In genomic region chr1:168376330-168376729, GRCm38 (mm10) we compare ENCODE assay signal across 14 mouse cellular contexts. TPM values are rescaled to one million over a fixed set of nuclear protein-coding genes. Genes with fewer than 3 reads are reported as not detected.
DNase-seq lines count a peak whose midpoint lies in the region; ATAC-seq and TF ChIP-seq lines count a peak whose summit lies in the region.
"Had no signal": no experiment of that assay in that cellular context is flagged by ENCODE, and none has a peak within 500 bp of the region (broad histone marks: within the 10 kb centered on the region; RNA-seq: fewer than 3 reads in every experiment).

No protein-coding gene starts in this region.

- H3K27ac ChIP-seq in heart, embryonic 16.5 days (ENCODE audit: low read length) = peak overlapping the region; percentile 30; the same call in 1 of the 2 replicates
- H3K27ac ChIP-seq in small intestine, adult 2 months (ENCODE audit: insufficient read depth, low read depth, low read length) = no peak overlapping the region
- H3K27ac ChIP-seq: embryonic facial prominence, embryonic 10.5 days; hindbrain, embryonic 13.5 days; limb, embryonic 12.5 days had no signal

- no peak overlapping the region for H3K4me3 ChIP-seq in heart, embryonic 16.5 days (ENCODE audit: low read length)
- no peak overlapping the region for H3K4me3 ChIP-seq in lung, adult 2 months (replicated peaks; ENCODE audit: extremely low read depth, low read depth, low read length)
- no peak overlapping the region for H3K4me3 ChIP-seq in small intestine, adult 2 months (ENCODE audit: low read depth, low read length)
- H3K4me3 ChIP-seq: embryonic facial prominence, embryonic 10.5 days; forebrain, embryonic 13.5 days; hindbrain, embryonic 13.5 days; limb, embryonic 12.5 days had no signal

- DNase-seq in heart, postnatal 25 days (ENCODE audit: low spot score) = no peak
- DNase-seq in lung, adult 2 months = no peak
- no peak for DNase-seq in lung, postnatal 14 days
- DNase-seq in ZHBTc4 (ENCODE audit: low read depth, low spot score) = peak; percentile 48
- no peak for DNase-seq in ovary, postnatal 36 days (ENCODE audit: low spot score)
- DNase-seq: cerebellum, adult 8-10 months; thymus, adult 2 months had no signal

- no peak overlapping the region for H3K4me2 ChIP-seq in heart, embryonic 16.5 days (ENCODE audit: low read depth, low read length)
- H3K4me2 ChIP-seq: forebrain, embryonic 13.5 days; hindbrain, embryonic 13.5 days; limb, embryonic 12.5 days had no signal

- peaks cover 40% of the 10 kb centered on the region for H3K4me1 ChIP-seq in heart, embryonic 16.5 days (ENCODE audit: control insufficient read depth, insufficient read depth, low read length)
- peaks cover 6% of the 10 kb centered on the region for H3K4me1 ChIP-seq in lung, adult 2 months (ENCODE audit: control insufficient read depth, insufficient read depth, low read length)
- H3K4me1 ChIP-seq in small intestine, adult 2 months (ENCODE audit: control insufficient read depth, insufficient read depth, insufficient read length, low read length) = peaks cover 17% of the 10 kb centered on the region

- intact Hi-C loops in heart, postnatal 25 days (cut with DNase I) = loop anchor here (5.0 kb wide), 3 partner anchors 89 to 284 kb away; no protein-coding TSS in a partner anchor

- ATAC-seq in heart, embryonic 16.5 days (replicated peaks; ENCODE audit: extremely low read depth, insufficient read depth, low FRiP score) = no peak
- ATAC-seq: forebrain, embryonic 13.5 days had no signal

- no peak overlapping the region for H3K9ac ChIP-seq in heart, embryonic 16.5 days (ENCODE audit: low read length)
- H3K9ac ChIP-seq: forebrain, embryonic 13.5 days; hindbrain, embryonic 13.5 days; limb, embryonic 12.5 days had no signal

- no peaks in the 10 kb centered on the region for H3K27me3 ChIP-seq in heart, embryonic 16.5 days (ENCODE audit: control insufficient read depth, insufficient read depth, low read length)
- H3K27me3 ChIP-seq in small intestine, adult 2 months (ENCODE audit: control insufficient read depth, insufficient read depth, low read length) = no peaks in the 10 kb centered on the region
- H3K27me3 ChIP-seq: forebrain, embryonic 13.5 days; hindbrain, embryonic 13.5 days had no signal

- H3K9me3 ChIP-seq in heart, embryonic 16.5 days (replicated peaks; ENCODE audit: control insufficient read depth, low read length) = no peaks in the 10 kb centered on the region
- H3K9me3 ChIP-seq: embryonic facial prominence, embryonic 10.5 days; forebrain, embryonic 13.5 days; hindbrain, embryonic 13.5 days; limb, embryonic 12.5 days had no signal

- peaks cover 3% of the 10 kb centered on the region; the same call in 1 of the 2 replicates for H3K36me3 ChIP-seq in heart, embryonic 16.5 days (ENCODE audit: control insufficient read depth, insufficient read depth)
- no peaks in the 10 kb centered on the region for H3K36me3 ChIP-seq in small intestine, adult 2 months (ENCODE audit: control insufficient read depth, insufficient read depth, low read length)
- H3K36me3 ChIP-seq: G1E; hindbrain, embryonic 13.5 days had no signal

- TF ChIP-seq POLR2A in lung, adult 2 months (IDR thresholded peaks at IDR 0.05; ENCODE audit: borderline replicate concordance, extremely low read depth, low read depth, low read length) = no peak
- TF ChIP-seq POLR2A in small intestine, adult 2 months (IDR thresholded peaks at IDR 0.05; ENCODE audit: low read depth, low read length) = no peak

- WGBS in heart, embryonic 16.5 days = 29% methylated on average over 3 of the region's 3 CpGs
- WGBS in lung, adult 2 months = 24% methylated on average over 3 of the region's 3 CpGs
- WGBS in small intestine, adult 2 months = 33% methylated on average over 3 of the region's 3 CpGs

- TF ChIP-seq CTCF in lung, adult 2 months (IDR thresholded peaks at IDR 0.05; ENCODE audit: insufficient read depth, low read length) = peak; percentile 56
- peak; percentile 57; the same call in 1 of the 2 replicates for TF ChIP-seq CTCF in small intestine, adult 2 months (IDR thresholded peaks at IDR 0.05; ENCODE audit: extremely low read depth, insufficient read length, insufficient replicate concordance, low read depth, low read length)

RNA-seq across cellular contexts. Expression of gene Pbx1, which starts 55.7 kb away (rescaled TPM):
- 18.0 and 20.7 TPM in 2 replicates for polyA plus RNA-seq in heart, embryonic 16.5 days (2015; fragmentation: Nextera tagmentation; extraction: Ambion mirVana)
- total RNA-seq in heart, postnatal 25 days (2021) = 10 to 100 TPM; 51.3 to 55.2 TPM
- 45.2 and 56.8 TPM in 2 replicates for polyA plus RNA-seq in lung, adult 2 months (2012; rRNA removed)
- polyA plus RNA-seq in small intestine, adult 2 months (2012; rRNA removed) = 5.7 and 11.0 TPM in 2 replicates
- polyA plus RNA-seq: G1E had no signal
